ENCODE assay signal across 20 mouse cellular contexts in genomic region chr5:105682143-105682611, GRCm38 (mm10). TPM values are rescaled to one million over a fixed set of nuclear protein-coding genes. Genes with fewer than 3 reads are reported as not detected.
A peak's percentile ranks its signal among the peaks of the same experiment; 100 is the strongest.
DNase-seq lines count a peak whose midpoint lies in the region; ATAC-seq lines count a peak whose summit lies in the region.
"Had no signal": no experiment of that assay in that cellular context is flagged by ENCODE, and none has a peak within 500 bp of the region (broad histone marks: within the 10 kb centered on the region; RNA-seq: fewer than 3 reads in every experiment).

No protein-coding gene starts in this region.

- no peak overlapping the region for H3K9ac ChIP-seq in forebrain, embryonic 11.5 days (ENCODE audit: low read length)
- H3K9ac ChIP-seq: embryonic facial prominence, embryonic 12.5 days; heart, embryonic 13.5 days; midbrain, embryonic 12.5 days had no signal

- H3K27ac ChIP-seq in forebrain, embryonic 11.5 days (ENCODE audit: low read depth, low read length), result no peak overlapping the region
- H3K27ac ChIP-seq: embryonic facial prominence, embryonic 12.5 days; heart, embryonic 13.5 days; macrophage; midbrain, embryonic 12.5 days had no signal

- no peak overlapping the region for H3K4me3 ChIP-seq in forebrain, embryonic 11.5 days (ENCODE audit: low read depth, low read length)
- H3K4me3 ChIP-seq: embryonic facial prominence, embryonic 12.5 days; heart, embryonic 13.5 days; midbrain, embryonic 12.5 days had no signal

- intact Hi-C loops in left cerebral cortex, postnatal 4 days (cut with DNase I), result loop anchor here (10.0 kb wide), 1 partner anchor 277 kb away; no protein-coding TSS in a partner anchor

- H3K27me3 ChIP-seq in splenic B cell, adult 2 months (ENCODE audit: control insufficient read depth, insufficient read depth, low read length, poor library complexity, severe bottlenecking), result no peaks in the 10 kb centered on the region
- H3K27me3 ChIP-seq in forebrain, embryonic 11.5 days (ENCODE audit: control insufficient read depth, insufficient read depth, low read length), result no peaks in the 10 kb centered on the region
- H3K27me3 ChIP-seq: embryonic facial prominence, embryonic 12.5 days; heart, embryonic 13.5 days; midbrain, embryonic 12.5 days had no signal

- H3K4me2 ChIP-seq in forebrain, embryonic 11.5 days (ENCODE audit: low read depth, low read length, severe bottlenecking), result no peak overlapping the region
- H3K4me2 ChIP-seq: embryonic facial prominence, embryonic 12.5 days; heart, embryonic 13.5 days; liver, embryonic 11.5 days; midbrain, embryonic 12.5 days had no signal

- no peaks in the 10 kb centered on the region for H3K36me3 ChIP-seq in splenic B cell, adult 2 months (ENCODE audit: control insufficient read depth, insufficient read depth, low read length, poor library complexity, severe bottlenecking)
- H3K36me3 ChIP-seq in forebrain, embryonic 11.5 days (ENCODE audit: control insufficient read depth, insufficient read depth, low read length), result no peaks in the 10 kb centered on the region
- H3K36me3 ChIP-seq: embryonic facial prominence, embryonic 12.5 days; heart, embryonic 13.5 days; midbrain, embryonic 12.5 days had no signal

- H3K9me3 ChIP-seq in forebrain, embryonic 11.5 days (ENCODE audit: control insufficient read depth, low read length), result no peaks in the 10 kb centered on the region
- H3K9me3 ChIP-seq: embryonic facial prominence, embryonic 12.5 days; heart, embryonic 13.5 days; midbrain, embryonic 12.5 days had no signal

- WGBS in forebrain, embryonic 11.5 days, result 77% methylated on average over 9 of the region's 9 CpGs

- peaks cover 6% of the 10 kb centered on the region for H3K4me1 ChIP-seq in forebrain, embryonic 11.5 days (replicated peaks; ENCODE audit: control insufficient read depth, insufficient read depth, low read length)

- DNase-seq in left cerebral cortex, adult 18-20 months (ENCODE audit: low spot score in 2 of 2), result peak; percentile 27 to 36
- no peak for DNase-seq in left cerebral cortex, postnatal 4 days
- peak; percentile 66 for DNase-seq in right cerebral cortex, adult 18-20 months
- no peak for DNase-seq in right cerebral cortex, postnatal 14 days
- DNase-seq in ZHBTc4 (ENCODE audit: low read depth, low spot score), result peak; percentile 48
- peak; percentile 47 for DNase-seq in splenic B cell, adult 2 months (ENCODE audit: low read depth, low spot score)
- no peak for DNase-seq in forebrain, embryonic 11.5 days (ENCODE audit: low spot score)
- DNase-seq: adrenal gland, adult 8-10 months; cerebellum, adult 9-10 months; gastrocnemius, postnatal 10 days; heart, adult 18-20 months; lung, adult 18-20 months had no signal

- no peak for ATAC-seq in forebrain, embryonic 11.5 days (replicated peaks; ENCODE audit: low FRiP score)
- ATAC-seq: forebrain, embryonic 16.5 days; hindbrain, embryonic 16.5 days; intestine, postnatal 0 days had no signal

RNA-seq across cellular contexts. Expression of gene Lrrc8d, which starts 17.6 kb away (rescaled TPM):
- total RNA-seq in left cerebral cortex, adult 18-20 months (2021), result 10 to 100 TPM; 32.7 to 35.0 TPM
- total RNA-seq in left cerebral cortex, postnatal 4 days (2021), result 10 to 100 TPM; 60.2 to 62.3 TPM
- 26.8 and 28.9 TPM in 2 replicates for polyA plus RNA-seq in forebrain, embryonic 11.5 days (2014; fragmentation: Nextera tagmentation; extraction: Ambion mirVana)

Comparison
In these comparisons a context has a peak if more than half of its experiments do, and no peak if none do; other contexts are left out.
1. DNase-seq: peak in left cerebral cortex, adult 18-20 months (2 of 2), right cerebral cortex, adult 18-20 months (single experiment), ZHBTc4 (single experiment) and splenic B cell, adult 2 months (single experiment); none in left cerebral cortex, postnatal 4 days (single experiment), right cerebral cortex, postnatal 14 days (single experiment) and forebrain, embryonic 11.5 days (single experiment).